Mouse (Mus musculus): ENCODE measurements at regions not wholly inside any gene's neighbourhood (a gene's known extent, or its start where the extent isn't known, plus 50 kb on each side); places are given as distances from the start of the nearest gene placed in this dataset.

- no peak for ATAC-seq (ENCODE audit: poor library complexity, severe bottlenecking)
Measured at GRCm38 (mm10) chr14:54185265-54185830, 68.6 kb downstream of the Dad1 start.

GRCm38 (mm10) chr14:54183873-54184272 lies 70.0 kb downstream of the Dad1 start:
- ATAC-seq (ENCODE audit: poor library complexity, severe bottlenecking), result no peak

GRCm38 (mm10) chr14:54182838-54183237 lies 71.1 kb downstream of the Dad1 start:
- no peak for ATAC-seq (ENCODE audit: poor library complexity, severe bottlenecking)

GRCm38 (mm10) chr14:54181306-54181705 lies 72.6 kb downstream of the Dad1 start:
- no peak for ATAC-seq (ENCODE audit: poor library complexity, severe bottlenecking)

DNA sequence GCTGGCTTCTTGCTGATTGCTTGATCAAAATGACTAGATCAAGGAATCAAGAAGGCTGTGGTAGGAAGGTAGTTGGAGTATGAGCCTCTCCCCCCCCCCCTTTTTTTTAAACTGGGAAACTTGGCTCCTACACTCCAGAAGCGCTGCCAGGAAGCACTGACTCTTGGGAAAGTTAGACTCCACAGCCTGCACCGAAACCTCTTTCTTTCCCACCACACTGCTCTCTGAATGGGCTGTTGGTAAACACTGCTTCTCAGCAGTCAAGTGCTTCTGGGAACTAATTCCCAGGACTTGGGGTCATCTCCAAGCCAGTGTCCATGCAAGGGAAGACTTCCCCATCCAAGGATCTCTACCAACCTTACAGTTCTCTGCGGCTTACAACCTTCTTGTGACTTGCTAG lies 73.2 kb downstream of the Dad1 start:
- ATAC-seq (ENCODE audit: poor library complexity, severe bottlenecking), result no peak

- no peak for ATAC-seq (ENCODE audit: poor library complexity, severe bottlenecking)
Measured at GRCm38 (mm10) chr14:54180271-54180670, 73.6 kb downstream of the Dad1 start.

DNA sequence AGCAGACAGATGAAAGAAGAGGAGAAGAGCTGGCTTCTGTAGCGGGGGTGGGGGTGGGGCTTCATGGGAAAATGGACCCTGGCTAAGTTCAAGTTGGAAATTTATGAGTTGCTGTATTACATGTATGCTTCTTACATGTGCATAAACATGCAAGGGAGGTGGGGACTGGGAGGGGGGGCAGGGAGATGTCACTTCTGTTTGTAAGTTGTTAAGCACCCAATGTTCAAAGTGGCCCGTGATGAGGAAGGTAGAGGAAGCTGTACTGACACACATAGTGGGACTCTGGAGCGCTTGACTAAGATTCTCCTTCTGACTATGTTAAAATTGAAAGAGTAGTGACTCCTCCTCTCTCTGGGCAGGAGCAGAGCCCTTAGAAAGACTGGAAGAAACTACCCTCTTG lies 75.0 kb downstream of the Dad1 start:
- no peak for ATAC-seq (ENCODE audit: poor library complexity, severe bottlenecking)

- ATAC-seq (ENCODE audit: poor library complexity, severe bottlenecking), result no peak
Measured at GRCm38 (mm10) chr14:54176469-54176868, 77.4 kb downstream of the Dad1 start.

- no peak for ATAC-seq (ENCODE audit: poor library complexity, severe bottlenecking)
Measured at GRCm38 (mm10) chr14:54175476-54175875, 78.4 kb downstream of the Dad1 start.

DNA sequence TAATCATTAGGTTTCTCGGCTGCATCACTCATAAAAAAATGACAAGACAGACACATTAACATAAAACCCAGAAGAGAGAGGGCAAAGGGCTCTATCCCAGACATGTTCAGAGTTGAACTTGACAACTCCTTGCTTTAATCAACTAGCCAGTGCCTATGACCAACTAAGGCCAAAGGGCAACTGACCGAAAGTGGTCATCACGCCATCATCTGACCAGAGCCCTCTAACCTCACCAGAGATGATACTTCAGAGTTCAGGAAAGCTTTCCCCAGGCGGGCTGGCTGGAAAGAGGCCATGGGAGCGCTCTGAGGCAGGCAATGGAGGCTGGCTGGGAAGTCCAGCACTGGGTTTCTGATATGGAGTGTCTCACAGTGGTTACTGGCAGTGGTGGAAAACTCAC lies 80.6 kb downstream of the Dad1 start:
- no peak for ATAC-seq (ENCODE audit: poor library complexity, severe bottlenecking)

GRCm38 (mm10) chr14:54169254-54169653 lies 84.7 kb downstream of the Dad1 start:
- no peak for ATAC-seq (ENCODE audit: poor library complexity, severe bottlenecking)

DNA sequence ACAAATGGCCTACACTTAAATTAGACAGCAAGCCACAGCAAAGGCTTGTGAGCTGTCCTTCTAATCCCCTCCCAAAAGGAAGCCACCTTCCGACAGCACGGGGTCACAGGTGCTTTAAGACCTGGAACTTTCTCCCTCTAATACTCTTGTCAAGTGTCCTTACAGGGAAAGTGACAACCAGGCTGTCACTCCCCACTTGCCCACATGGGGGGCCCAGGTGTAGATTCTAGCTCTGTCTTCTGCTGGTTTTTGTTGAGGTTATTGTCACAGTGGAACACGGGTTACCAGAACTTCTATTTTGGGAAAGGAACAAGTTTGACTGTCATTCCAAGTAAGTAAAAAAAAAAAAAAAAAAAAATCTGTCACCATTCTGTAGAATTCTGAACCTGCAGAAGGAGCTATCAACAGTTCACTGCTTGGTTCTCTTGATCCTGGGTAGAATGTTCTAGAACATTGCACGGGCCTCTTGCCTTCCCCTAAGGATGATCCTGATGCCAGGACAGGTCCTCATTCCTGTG lies 85.4 kb downstream of the Dad1 start:
- no peak for ATAC-seq (ENCODE audit: poor library complexity, severe bottlenecking)

- ATAC-seq (ENCODE audit: poor library complexity, severe bottlenecking), result no peak
Measured at GRCm38 (mm10) chr14:54166057-54166456, 87.8 kb downstream of the Dad1 start.

- ATAC-seq (ENCODE audit: poor library complexity, severe bottlenecking), result no peak
Measured at GRCm38 (mm10) chr14:54164874-54165273, 89.0 kb downstream of the Dad1 start.

DNA sequence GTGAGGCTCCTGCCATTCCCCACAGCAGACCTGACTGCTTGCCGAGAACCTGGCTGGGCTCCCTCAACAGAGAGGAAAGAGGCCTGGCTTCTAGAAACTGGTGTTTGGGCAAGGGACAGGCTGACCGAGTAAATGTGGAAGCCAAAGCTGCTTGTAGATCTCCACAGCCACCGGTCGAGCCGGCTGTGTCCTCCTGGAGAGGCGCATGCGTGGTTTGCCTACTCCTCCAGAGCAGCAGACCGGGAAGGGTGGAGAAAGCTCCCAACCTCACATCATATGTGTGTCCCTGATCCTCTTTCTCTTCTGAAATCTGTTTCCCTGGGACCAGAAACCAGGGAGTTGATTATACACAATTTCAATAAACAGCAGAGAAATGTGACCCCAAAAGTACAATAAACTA lies 92.0 kb downstream of the Dad1 start:
- ATAC-seq (ENCODE audit: poor library complexity, severe bottlenecking), result no peak

- ATAC-seq (ENCODE audit: poor library complexity, severe bottlenecking), result no peak
Measured at GRCm38 (mm10) chr14:54161206-54161605, 92.7 kb downstream of the Dad1 start.

GRCm38 (mm10) chr14:54159816-54160215 lies 94.1 kb downstream of the Dad1 start:
- no peak for ATAC-seq (ENCODE audit: poor library complexity, severe bottlenecking)

DNA sequence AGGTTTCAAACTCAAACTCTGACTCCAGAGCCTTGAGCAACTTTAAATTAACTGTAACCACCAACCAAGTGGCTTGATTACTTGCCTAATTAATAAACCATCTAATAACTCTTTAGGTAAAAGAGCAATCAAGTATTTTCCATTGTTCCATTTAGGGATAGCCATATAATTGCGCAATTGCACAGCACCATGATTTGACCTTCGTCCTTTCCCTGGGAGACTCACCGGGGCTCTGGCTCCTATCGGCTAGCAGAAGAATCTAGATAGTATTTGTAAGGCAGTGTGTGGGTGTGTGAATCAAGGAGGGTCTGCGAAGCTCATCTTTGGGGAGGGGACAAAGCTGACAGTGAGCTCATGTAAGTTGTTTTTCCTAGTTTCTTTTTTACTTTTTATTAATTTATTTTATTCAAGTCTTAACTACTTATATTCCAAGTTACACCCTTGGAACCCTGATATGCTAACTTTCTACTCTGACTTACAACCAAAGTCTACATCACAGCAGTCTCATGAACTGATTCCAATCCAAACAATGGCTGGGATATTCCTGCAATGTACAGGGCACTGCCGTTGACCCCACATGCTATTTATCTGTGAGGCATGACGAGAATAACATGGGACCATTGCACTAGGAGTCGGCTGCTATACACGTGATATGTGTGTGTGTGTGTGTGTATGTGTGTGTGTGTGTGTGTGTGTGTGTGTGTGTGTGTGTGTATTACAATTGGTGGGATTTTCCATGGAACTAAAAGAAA lies 95.5 kb downstream of the Dad1 start:
- no peak for ATAC-seq (ENCODE audit: poor library complexity, severe bottlenecking)

GRCm38 (mm10) chr14:54156536-54156935 lies 97.4 kb downstream of the Dad1 start:
- ATAC-seq (ENCODE audit: poor library complexity, severe bottlenecking), result no peak

DNA sequence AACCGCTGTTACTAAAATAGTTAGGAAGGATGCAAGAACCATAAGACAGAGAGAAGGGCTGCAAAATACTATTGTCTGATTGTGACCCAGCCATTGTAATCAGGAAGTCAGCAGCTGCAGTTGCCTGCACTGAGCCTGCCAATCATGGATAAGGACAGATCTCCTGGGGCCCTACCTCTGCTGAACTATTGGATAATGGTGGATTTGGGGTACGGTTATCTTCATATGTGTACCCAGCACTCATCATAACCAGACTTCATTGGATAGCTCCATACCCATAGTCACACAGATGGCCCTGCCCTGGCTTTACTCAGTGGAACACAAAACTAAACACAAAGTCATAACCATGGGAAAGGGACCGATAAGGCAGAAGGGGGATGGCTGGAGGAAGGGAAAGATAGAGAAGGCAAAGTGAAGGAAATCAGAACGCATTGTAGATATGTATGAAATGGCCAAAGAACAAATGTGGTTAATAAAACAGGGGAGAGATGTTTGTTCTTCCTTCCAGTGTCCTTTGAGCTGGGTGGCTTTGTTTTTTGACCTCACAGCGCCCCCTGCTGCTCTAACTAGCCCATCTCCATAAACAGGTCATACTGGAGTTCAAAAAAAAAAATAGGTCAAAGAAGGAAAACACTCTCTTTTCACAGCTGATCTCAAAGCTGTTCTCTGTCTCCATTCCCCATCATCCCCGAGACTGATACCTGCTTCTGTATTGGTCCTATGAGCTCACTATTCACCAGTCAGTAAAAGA lies 101.2 kb downstream of the Dad1 start:
- ATAC-seq (ENCODE audit: poor library complexity, severe bottlenecking), result peak; percentile 52; the same call in 1 of the 2 replicates

DNA sequence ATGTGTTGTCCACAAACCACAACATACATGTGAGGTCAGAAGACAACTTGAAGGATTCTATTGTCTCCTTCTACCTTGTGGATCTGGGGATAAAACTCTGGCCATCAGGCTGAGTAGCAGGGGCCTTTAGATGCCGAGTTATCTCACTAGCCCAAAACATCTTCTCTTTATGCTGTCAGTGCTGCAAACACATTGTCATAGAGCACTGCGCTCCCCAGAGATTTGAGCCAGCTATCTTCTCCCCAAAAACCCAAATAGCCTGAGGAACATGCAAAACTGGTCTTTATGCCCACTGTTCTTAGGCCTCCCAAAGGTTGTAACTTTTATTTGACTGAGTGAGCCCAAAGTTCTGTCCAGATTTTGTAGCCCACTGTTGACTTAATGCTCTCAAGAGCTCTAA lies 102.0 kb downstream of the Dad1 start:
- ATAC-seq (ENCODE audit: poor library complexity, severe bottlenecking), result no peak

GRCm38 (mm10) chr14:54151272-54151671 lies 102.6 kb downstream of the Dad1 start:
- no peak for ATAC-seq (ENCODE audit: poor library complexity, severe bottlenecking)
